Mouse (Mus musculus): ENCODE measurements around the gene Nxnl1. TPM values are rescaled to one million over a fixed set of nuclear protein-coding genes. Genes with fewer than 3 reads are reported as not detected.
"Not testable (repeated sequence)": the region's sequence is repeated elsewhere in the genome, so short reads cannot be mapped to it uniquely, and the experiment has no call there.

Gene Nxnl1
- polyA plus RNA-seq, 1 experiment from 2014 or later, result 0.18 TPM

DNA sequence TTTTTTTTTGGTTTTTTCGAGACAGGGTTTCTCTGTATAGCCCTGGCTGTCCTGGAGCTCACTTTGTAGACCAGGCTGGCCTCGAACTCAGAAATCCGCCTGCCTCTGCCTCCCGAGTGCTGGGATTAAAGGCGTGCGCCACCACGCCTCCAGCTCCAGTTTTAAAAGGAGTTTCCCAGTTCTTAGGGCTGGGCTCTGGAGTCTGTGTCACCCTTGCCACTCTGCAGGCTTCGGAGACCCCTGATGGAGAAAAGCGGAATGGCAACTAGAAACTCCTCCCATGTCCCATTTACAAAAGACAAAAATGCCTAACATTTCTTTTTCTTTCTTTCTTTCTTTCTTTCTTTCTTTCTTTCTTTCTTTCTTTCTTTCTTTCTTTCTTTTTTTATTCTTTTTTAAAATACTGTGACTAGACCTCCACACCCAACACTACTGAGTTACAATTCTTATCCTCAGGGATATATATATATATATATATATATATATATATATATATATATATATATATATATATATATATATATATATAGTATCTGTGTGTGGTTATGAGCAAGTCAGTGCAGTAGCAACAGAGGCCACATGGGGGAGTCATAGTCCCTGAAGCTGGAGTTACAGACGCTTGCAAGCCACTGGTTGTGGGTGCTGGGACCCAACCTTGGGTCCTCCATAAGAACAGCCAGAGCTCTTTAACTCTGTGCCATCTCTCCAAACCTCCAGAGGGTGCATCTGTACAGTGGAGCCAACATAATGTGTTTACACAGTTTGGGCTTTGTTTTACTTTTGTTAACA, 47.2 kb downstream of the Nxnl1 start:
- 37% methylated on average over 9 of the region's 10 CpGs for WGBS
- H3K4me1 ChIP-seq (ENCODE audit: control insufficient read depth, insufficient read depth, low read length); H3K27ac ChIP-seq (ENCODE audit: low read length); H3K9ac ChIP-seq (ENCODE audit: low read length); H3K9me3 ChIP-seq (replicated peaks; ENCODE audit: control insufficient read depth, low read length); H3K4me3 ChIP-seq (ENCODE audit: low read length); H3K4me2 ChIP-seq (ENCODE audit: low read depth, low read length); H3K27me3 ChIP-seq (ENCODE audit: control insufficient read depth, insufficient read depth, low read length); H3K36me3 ChIP-seq (ENCODE audit: control insufficient read depth, insufficient read depth): not testable (repeated sequence)
- ATAC-seq (replicated peaks; ENCODE audit: extremely low read depth, insufficient read depth, low FRiP score), result 0 out of 2 replicates have a peak, but pooled peaks have one; percentile 47

DNA sequence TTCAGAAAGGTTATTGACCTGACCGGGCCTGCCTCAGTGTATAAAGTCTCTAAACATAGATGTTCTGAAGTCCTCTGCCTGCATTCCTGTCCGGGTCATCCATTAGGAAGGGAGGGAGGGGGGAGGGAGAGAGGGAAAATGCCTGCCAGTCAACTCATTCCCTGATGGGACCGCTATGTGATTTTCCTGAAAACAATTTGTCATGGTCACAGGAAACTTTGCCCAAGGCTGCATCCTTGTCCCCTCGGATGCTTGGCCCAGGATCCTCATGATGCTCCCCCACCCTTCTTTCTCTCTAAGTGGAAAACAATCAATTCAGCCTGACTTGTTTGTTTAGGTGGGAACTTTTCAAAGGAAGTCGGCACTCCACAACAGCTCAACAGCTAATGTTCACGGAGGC, 49.6 kb downstream of the Nxnl1 start:
- Histone ChIP-seq H3K27ac (ENCODE audit: low read length) (no peak overlapping the region), H3K9me3 (replicated peaks; ENCODE audit: control insufficient read depth, low read length) (no peaks in the 10 kb centered on the region), H3K4me2 (ENCODE audit: low read depth, low read length) (no peak overlapping the region), H3K9ac (ENCODE audit: low read length) (no peak overlapping the region), H3K4me3 (ENCODE audit: low read length) (no peak overlapping the region), H3K4me1 (ENCODE audit: control insufficient read depth, insufficient read depth, low read length) (no peaks in the 10 kb centered on the region; the same call in 1 of the 2 replicates), H3K36me3 (ENCODE audit: control insufficient read depth, insufficient read depth) (no peaks in the 10 kb centered on the region), H3K27me3 (ENCODE audit: control insufficient read depth, insufficient read depth, low read length) (peaks cover 3% of the 10 kb centered on the region; the same call in 1 of the 2 replicates)
- ATAC-seq (replicated peaks; ENCODE audit: extremely low read depth, insufficient read depth, low FRiP score), result no peak
- 20% methylated on average over 6 of the region's 6 CpGs for WGBS

- no peak overlapping the region for H3K9ac ChIP-seq (ENCODE audit: low read length)
- no peaks in the 10 kb centered on the region for H3K4me1 ChIP-seq (ENCODE audit: control insufficient read depth, insufficient read depth, low read length)
- peaks cover 15% of the 10 kb centered on the region for H3K27me3 ChIP-seq (ENCODE audit: control insufficient read depth, insufficient read depth, low read length)
- no peak for ATAC-seq (replicated peaks; ENCODE audit: extremely low read depth, insufficient read depth, low FRiP score)
- no peak overlapping the region for H3K4me2 ChIP-seq (ENCODE audit: low read depth, low read length)
- no peaks in the 10 kb centered on the region for H3K9me3 ChIP-seq (replicated peaks; ENCODE audit: control insufficient read depth, low read length)
- 70% methylated on average over 5 of the region's 5 CpGs for WGBS
- H3K36me3 ChIP-seq (ENCODE audit: control insufficient read depth, insufficient read depth), result no peaks in the 10 kb centered on the region
- H3K27ac ChIP-seq (ENCODE audit: low read length), result no peak overlapping the region
- no peak overlapping the region for H3K4me3 ChIP-seq (ENCODE audit: low read length)
Measured at GRCm38 (mm10) chr8:71515043-71515442, 51.4 kb downstream of the Nxnl1 start.

GRCm38 (mm10) chr8:71513018-71513754, 53.2 kb downstream of the Nxnl1 start:
- ATAC-seq (replicated peaks; ENCODE audit: extremely low read depth, insufficient read depth, low FRiP score), result no peak
- Histone ChIP-seq H3K4me2 (ENCODE audit: low read depth, low read length) (no peak overlapping the region), H3K9me3 (replicated peaks; ENCODE audit: control insufficient read depth, low read length) (no peaks in the 10 kb centered on the region), H3K4me1 (ENCODE audit: control insufficient read depth, insufficient read depth, low read length) (no peaks in the 10 kb centered on the region), H3K4me3 (ENCODE audit: low read length) (no peak overlapping the region), H3K27ac (ENCODE audit: low read length) (no peak overlapping the region), H3K27me3 (ENCODE audit: control insufficient read depth, insufficient read depth, low read length) (peaks cover 31% of the 10 kb centered on the region), H3K9ac (ENCODE audit: low read length) (no peak overlapping the region), H3K36me3 (ENCODE audit: control insufficient read depth, insufficient read depth) (no peaks in the 10 kb centered on the region)
- whole genome bisulfite sequencing, result 53% methylated on average over 15 of the region's 15 CpGs

- H3K4me2 ChIP-seq (ENCODE audit: low read depth, low read length), result peak within 1 kb of the TSS; percentile 13
- 0 out of 2 replicates have a peak within 1 kb of the TSS, but pooled peaks have one; percentile 7 for H3K27ac ChIP-seq (ENCODE audit: low read length)
- 25% methylated on average over 14 of the region's 14 CpGs for WGBS
- H3K9me3 ChIP-seq (replicated peaks; ENCODE audit: control insufficient read depth, low read length), result no peaks in the 10 kb centered on the region
- peaks cover 46% of the 10 kb centered on the region for H3K27me3 ChIP-seq (ENCODE audit: control insufficient read depth, insufficient read depth, low read length)
- H3K9ac ChIP-seq (ENCODE audit: low read length), result no peak within 1 kb of the TSS
- H3K36me3 ChIP-seq (ENCODE audit: control insufficient read depth, insufficient read depth), result no peaks in the 10 kb centered on the region
- peaks cover 3% of the 10 kb centered on the region; the same call in 1 of the 2 replicates for H3K4me1 ChIP-seq (ENCODE audit: control insufficient read depth, insufficient read depth, low read length)
- peak; percentile 47; the same call in 1 of the 2 replicates for ATAC-seq (replicated peaks; ENCODE audit: extremely low read depth, insufficient read depth, low FRiP score)
- H3K4me3 ChIP-seq (ENCODE audit: low read length), result peak within 1 kb of the TSS; percentile 35
Measured at GRCm38 (mm10) chr8:71511644-71512043, 54.8 kb downstream of the Nxnl1 start, which contains the start of gene Plvap. Plvap (minus strand) TSS chr8:71511752.

Other genes with a start within 250 kb of the Nxnl1 start
- gene Use1, start 199.8 kb downstream of the Nxnl1 start, polyA plus RNA-seq (2015; fragmentation: Nextera tagmentation; extraction: Ambion mirVana), result 77.2 and 82.0 TPM in 2 replicates
- gene Ocel1, start 195.3 kb downstream of the Nxnl1 start, polyA plus RNA-seq (2015; fragmentation: Nextera tagmentation; extraction: Ambion mirVana), result 5.7 and 6.2 TPM in 2 replicates
- gene Nr2f6, start 184.6 kb downstream of the Nxnl1 start, polyA plus RNA-seq (2015; fragmentation: Nextera tagmentation; extraction: Ambion mirVana), result 38.1 and 43.0 TPM in 2 replicates
- gene Ushbp1, start 170.8 kb downstream of the Nxnl1 start, polyA plus RNA-seq (2015; fragmentation: Nextera tagmentation; extraction: Ambion mirVana), result 20.6 and 24.4 TPM in 2 replicates
- 86.4 and 88.8 TPM in 2 replicates for gene Babam1, start 169.7 kb downstream of the Nxnl1 start, polyA plus RNA-seq (2015; fragmentation: Nextera tagmentation; extraction: Ambion mirVana)
- gene Ankle1, start 160.6 kb downstream of the Nxnl1 start, polyA plus RNA-seq (2015; fragmentation: Nextera tagmentation; extraction: Ambion mirVana), result 32.9 and 33.8 TPM in 2 replicates
- 41.7 and 48.7 TPM in 2 replicates for gene Abhd8, start 102.9 kb downstream of the Nxnl1 start, polyA plus RNA-seq (2015; fragmentation: Nextera tagmentation; extraction: Ambion mirVana)
- gene Mrpl34, start 101.6 kb downstream of the Nxnl1 start, polyA plus RNA-seq (2015; fragmentation: Nextera tagmentation; extraction: Ambion mirVana), result 175 and 192 TPM in 2 replicates
- 78.2 and 83.7 TPM in 2 replicates for gene Dda1, start 97.4 kb downstream of the Nxnl1 start, polyA plus RNA-seq (2015; fragmentation: Nextera tagmentation; extraction: Ambion mirVana)
- gene Ano8, start 80.6 kb downstream of the Nxnl1 start, polyA plus RNA-seq (2015; fragmentation: Nextera tagmentation; extraction: Ambion mirVana), result 0.37 and 0.76 TPM in 2 replicates
- gene Gtpbp3, start 78.5 kb downstream of the Nxnl1 start, polyA plus RNA-seq (2015; fragmentation: Nextera tagmentation; extraction: Ambion mirVana), result 12.3 and 12.5 TPM in 2 replicates
- 86.4 and 106 TPM in 2 replicates for gene Plvap, start 54.8 kb downstream of the Nxnl1 start, polyA plus RNA-seq (2015; fragmentation: Nextera tagmentation; extraction: Ambion mirVana)
- gene Ccdc194, start 40.9 kb downstream of the Nxnl1 start, polyA plus RNA-seq (2015; fragmentation: Nextera tagmentation; extraction: Ambion mirVana), result 0.29 and 0.54 TPM in 2 replicates
- gene Bst2, start 29.1 kb downstream of the Nxnl1 start, polyA plus RNA-seq (2015; fragmentation: Nextera tagmentation; extraction: Ambion mirVana), result 36.6 and 46.5 TPM in 2 replicates
- gene Mvb12a, start 23.7 kb downstream of the Nxnl1 start, polyA plus RNA-seq (2015; fragmentation: Nextera tagmentation; extraction: Ambion mirVana), result 60.3 and 65.8 TPM in 2 replicates
- 0.99 and 1.4 TPM in 2 replicates for gene Tmem221, start 7.7 kb downstream of the Nxnl1 start, polyA plus RNA-seq (2015; fragmentation: Nextera tagmentation; extraction: Ambion mirVana)
- 25.1 and 26.2 TPM in 2 replicates for gene Slc27a1, start 2.3 kb upstream of the Nxnl1 start, polyA plus RNA-seq (2015; fragmentation: Nextera tagmentation; extraction: Ambion mirVana)
- gene Pgls, start 25.6 kb upstream of the Nxnl1 start, polyA plus RNA-seq (2015; fragmentation: Nextera tagmentation; extraction: Ambion mirVana), result 188 and 205 TPM in 2 replicates
- 3.9 and 4.4 TPM in 2 replicates for gene Fam129c, start 31.0 kb upstream of the Nxnl1 start, polyA plus RNA-seq (2015; fragmentation: Nextera tagmentation; extraction: Ambion mirVana)
- 54.4 and 56.0 TPM in 2 replicates for gene Colgalt1, start 44.4 kb upstream of the Nxnl1 start, polyA plus RNA-seq (2015; fragmentation: Nextera tagmentation; extraction: Ambion mirVana)
- gene Unc13a, start 105.2 kb upstream of the Nxnl1 start, polyA plus RNA-seq (2015; fragmentation: Nextera tagmentation; extraction: Ambion mirVana), result 0.47 and 0.72 TPM in 2 replicates
- gene Jak3, start 109.7 kb upstream of the Nxnl1 start, polyA plus RNA-seq (2015; fragmentation: Nextera tagmentation; extraction: Ambion mirVana), result 9.9 and 11.3 TPM in 2 replicates
- gene Insl3, start 122.6 kb upstream of the Nxnl1 start, polyA plus RNA-seq (2015; fragmentation: Nextera tagmentation; extraction: Ambion mirVana), result 2.1 and 3.4 TPM in 2 replicates
- 4.0 and 4.3 TPM in 2 replicates for gene B3gnt3, start 135.2 kb upstream of the Nxnl1 start, polyA plus RNA-seq (2015; fragmentation: Nextera tagmentation; extraction: Ambion mirVana)
- 7.6 and 20.4 TPM in 2 replicates for gene Fcho1, start 159.1 kb upstream of the Nxnl1 start, polyA plus RNA-seq (2015; fragmentation: Nextera tagmentation; extraction: Ambion mirVana)

All from heart, embryonic 16.5 days (tissue).